Mouse (Mus musculus) lung, adult 2 months (tissue): ENCODE results near the gene Ltbp4.

Experiments used
- CTCF ChIP-seq: fragments of 200-500 bp; IDR thresholded peaks from 2 replicates; pipeline ENCODE4 v1.5.1; 2011; ENCODE audit warnings: mild to moderate bottlenecking, low read length, control low read depth; ENCODE audit not compliant: insufficient read depth
- POLR2A ChIP-seq: fragments of 200-500 bp; IDR thresholded peaks from 2 replicates; pipeline ENCODE4 v1.6.1; 2011; ENCODE audit warnings: low read depth, mild to moderate bottlenecking, control low read depth, low read length, borderline replicate concordance; ENCODE audit errors: extremely low read depth

GRCm38 (mm10) chr7:27361283-27361946 is 23.9 kb upstream of the Ltbp4 start:
- TF ChIP-seq POLR2A, result no peak
- no peak for TF ChIP-seq CTCF
